Mouse (Mus musculus) G1E (cell line): Measurements from ENCODE around the gene Lin7c. TPM values are rescaled to one million over a fixed set of nuclear protein-coding genes. Genes with fewer than 3 reads are reported as not detected.
"Not testable (repeated sequence)": the region's sequence is repeated elsewhere in the genome, so short reads cannot be mapped to it uniquely, and the experiment has no call there.

Source experiments
- ATAC-seq: 2 replicates; pipeline ENCODE4 v1.8.0; 2016; ENCODE audit warnings: mild to moderate bottlenecking; ENCODE audit not compliant: insufficient number of reproducible peaks, poor library complexity, low FRiP score, severe bottlenecking; ENCODE audit errors: extremely low read depth
- DNase-seq: peaks from one replicate; pipeline ENCODE4 v3.0.0; 2012; ENCODE audit warnings: low spot score
- H3K27me3 ChIP-seq: 2 replicates; pipeline ENCODE4 v1.6.1; 2012; ENCODE audit warnings: mild to moderate bottlenecking, low read length, inconsistent platforms; ENCODE audit not compliant: insufficient read depth
- H3K36me3 ChIP-seq: replicated peaks from 2 replicates; pipeline ENCODE3; 2012; ENCODE audit warnings: mild to moderate bottlenecking, inconsistent platforms
- H3K4me1 ChIP-seq: 2 replicates; pipeline ENCODE4 v1.6.1; 2012; ENCODE audit warnings: low read depth, low read length, inconsistent platforms, mixed read lengths; ENCODE audit not compliant: insufficient read depth
- H3K4me3 ChIP-seq: 2 replicates; pipeline ENCODE4 v1.5.1; 2012; ENCODE audit warnings: low read depth, mild to moderate bottlenecking, inconsistent platforms, low read length, moderate library complexity, mixed read lengths
- H3K9me3 ChIP-seq: replicated peaks from 2 replicates; pipeline ENCODE4 v1.6.1; 2012; ENCODE audit warnings: inconsistent platforms
- CTCF ChIP-seq: IDR thresholded peaks from 2 replicates; pipeline ENCODE4 v1.5.1; 2012; ENCODE audit warnings: low read depth, low read length, inconsistent platforms, mixed read lengths
- GATA1 ChIP-seq: IDR thresholded peaks from 2 replicates; pipeline ENCODE4 v1.6.1; 2012; ENCODE audit warnings: borderline replicate concordance, low read length, inconsistent platforms, mixed read lengths
- GATA2 ChIP-seq: IDR thresholded peaks from 2 replicates; pipeline ENCODE4 v1.6.1; 2012; ENCODE audit warnings: low read depth, low read length, inconsistent platforms, borderline replicate concordance
- POLR2AphosphoS5 ChIP-seq: IDR thresholded peaks from 2 replicates; pipeline ENCODE4 v1.6.1; 2012; ENCODE audit warnings: low read depth, low read length, inconsistent platforms; ENCODE audit not compliant: insufficient replicate concordance
- TAL1 ChIP-seq: conservative IDR thresholded peaks from 2 replicates; pipeline ENCODE4 v1.6.1; 2012; ENCODE audit warnings: low read depth, low read length, inconsistent platforms, mixed read lengths
- polyA plus RNA-seq: library from polyadenylated mRNA; stranded (reverse); fragments of >175 nt; gene quantifications from 2 replicates; pipeline ENCODE4 v1.2.3, GENCODE M21; 2012
- total RNA-seq, 2 experiments: library from RNA; stranded (forward) in 1 of 2; stranded (reverse) in 1 of 2; fragments of 200-1000 nt in 1 of 2; fragments of >200 nt in 1 of 2; fragmentation: Nextera tagmentation in 1 of 2; gene quantifications; 2 replicates each; pipeline ENCODE4 v1.2.3; 2014 to 2017

Lin7c gene
- 97.5 and 99.3 TPM in 2 replicates for total RNA-seq (2014; fragmentation: Nextera tagmentation)
- 98.7 and 110 TPM in 2 replicates for total RNA-seq (2017)
- 2.6 and 4.6 TPM in 2 replicates for polyA plus RNA-seq

GRCm38 (mm10) chr2:109890597-109890996 is at the start of gene Lin7c:
Gene Lin7c, plus strand, starts transcription at chr2:109890853.
- peaks cover 6% of the 10 kb centered on the region for H3K27me3 ChIP-seq
- peak within 1 kb of the TSS; percentile 90 for H3K4me3 ChIP-seq
- no peaks in the 10 kb centered on the region for H3K9me3 ChIP-seq
- peaks cover 19% of the 10 kb centered on the region for H3K36me3 ChIP-seq
- H3K4me1 ChIP-seq, result peaks cover 23% of the 10 kb centered on the region
- ATAC-seq (peak; percentile 100), DNase-seq (peak; percentile 89)
- TF ChIP-seq GATA1 (no peak), POLR2AphosphoS5 (no peak), GATA2 (no peak), CTCF (no peak), TAL1 (no peak)

- H3K9me3 ChIP-seq, result no peaks in the 10 kb centered on the region
- TF ChIP-seq TAL1, result no peak
- no peak for TF ChIP-seq POLR2AphosphoS5
- TF ChIP-seq GATA1, result no peak
- TF ChIP-seq CTCF, result no peak
- DNase-seq (no peak), ATAC-seq (no peak)
- no peaks in the 10 kb centered on the region for H3K4me1 ChIP-seq
- H3K4me3 ChIP-seq, result no peak overlapping the region
- H3K27me3 ChIP-seq, result no peaks in the 10 kb centered on the region
- no peaks in the 10 kb centered on the region for H3K36me3 ChIP-seq
Observed at GRCm38 (mm10) chr2:109846401-109846800, 44.3 kb upstream of the Lin7c start.

GRCm38 (mm10) chr2:109848305-109848704 is 42.3 kb upstream of the Lin7c start:
- no peaks in the 10 kb centered on the region for H3K27me3 ChIP-seq
- H3K36me3 ChIP-seq, result no peaks in the 10 kb centered on the region
- H3K4me1 ChIP-seq, result no peaks in the 10 kb centered on the region
- no peaks in the 10 kb centered on the region for H3K9me3 ChIP-seq
- ATAC-seq (no peak), DNase-seq (no peak)
- H3K4me3 ChIP-seq, result no peak overlapping the region
- TF ChIP-seq CTCF (no peak), POLR2AphosphoS5 (no peak), TAL1 (no peak), GATA1 (no peak), GATA2 (no peak)

GRCm38 (mm10) chr2:109848715-109849114 is 41.9 kb upstream of the Lin7c start:
- Histone ChIP-seq H3K27me3 (no peaks in the 10 kb centered on the region), H3K36me3 (no peaks in the 10 kb centered on the region), H3K4me1 (no peaks in the 10 kb centered on the region), H3K4me3 (no peak overlapping the region), H3K9me3 (no peaks in the 10 kb centered on the region)
- DNase-seq, result no peak
- TF ChIP-seq GATA2 (no peak), POLR2AphosphoS5 (no peak), TAL1 (no peak), GATA1 (no peak), CTCF (no peak)
- ATAC-seq, result no peak

GRCm38 (mm10) chr2:109855601-109856000 is 35.1 kb upstream of the Lin7c start:
- TF ChIP-seq TAL1 (no peak), CTCF (no peak), GATA1 (no peak), POLR2AphosphoS5 (no peak), GATA2 (no peak)
- no peak for ATAC-seq
- H3K4me1 ChIP-seq, result no peaks in the 10 kb centered on the region

GRCm38 (mm10) chr2:109859671-109860070 is 31.0 kb upstream of the Lin7c start:
- Histone ChIP-seq H3K36me3 (no peaks in the 10 kb centered on the region), H3K27me3 (no peaks in the 10 kb centered on the region), H3K9me3 (no peaks in the 10 kb centered on the region), H3K4me1 (no peaks in the 10 kb centered on the region), H3K4me3 (no peak overlapping the region)
- no peak for DNase-seq
- TF ChIP-seq GATA1 (no peak), GATA2 (no peak), TAL1 (no peak), POLR2AphosphoS5 (no peak), CTCF (no peak)
- no peak for ATAC-seq

More at GRCm38 (mm10) chr2:109855601-109856000, 35.1 kb upstream of the Lin7c start:
- no peak overlapping the region for H3K4me3 ChIP-seq
- H3K27me3 ChIP-seq, result no peaks in the 10 kb centered on the region
- no peak for DNase-seq
- H3K36me3 ChIP-seq, result no peaks in the 10 kb centered on the region
- no peaks in the 10 kb centered on the region for H3K9me3 ChIP-seq

- no peak for DNase-seq
- ATAC-seq, result no peak
- no peaks in the 10 kb centered on the region for H3K27me3 ChIP-seq
Observed at GRCm38 (mm10) chr2:109860832-109861231, 29.8 kb upstream of the Lin7c start.

GRCm38 (mm10) chr2:109879429-109879828 is 11.2 kb upstream of the Lin7c start:
- not testable (repeated sequence) for ATAC-seq, H3K4me1 ChIP-seq, H3K9me3 ChIP-seq, H3K27me3 ChIP-seq, H3K4me3 ChIP-seq, DNase-seq, H3K36me3 ChIP-seq

More at GRCm38 (mm10) chr2:109860832-109861231, 29.8 kb upstream of the Lin7c start:
- Histone ChIP-seq H3K9me3 (no peaks in the 10 kb centered on the region), H3K4me1 (no peaks in the 10 kb centered on the region), H3K4me3 (no peak overlapping the region), H3K36me3 (no peaks in the 10 kb centered on the region)
- TF ChIP-seq GATA2 (no peak), GATA1 (no peak), POLR2AphosphoS5 (no peak), TAL1 (no peak), CTCF (no peak)
